Mouse (Mus musculus) limb, embryonic 11.5 days (tissue): ENCODE measurements around the gene Mrgpra4. TPM values are rescaled to one million over a fixed set of nuclear protein-coding genes. Genes with fewer than 3 reads are reported as not detected.

Experiments used
- ATAC-seq: fragments of 200-750 bp; cut with Nextera tagmentation; 2 replicates; pipeline ENCODE4 v1.8.0; 2017; ENCODE audit warnings: low read depth; ENCODE audit not compliant: insufficient number of reproducible peaks, low FRiP score, low TSS enrichment
- DNase-seq: peaks from one replicate; pipeline ENCODE4 v3.0.0-alpha.2; 2015; ENCODE audit warnings: low spot score
- H3K27ac ChIP-seq: fragments of 300-500 bp; sonication (generic); replicated peaks from 2 replicates; pipeline ENCODE4 v1.5.1; 2014; ENCODE audit warnings: low read depth, mild to moderate bottlenecking, low read length
- H3K27me3 ChIP-seq: fragments of 300-500 bp; sonication (generic); 2 replicates; pipeline ENCODE4 v1.6.1; 2014; ENCODE audit warnings: mild to moderate bottlenecking, low read length, mixed read lengths; ENCODE audit not compliant: control insufficient read depth, insufficient read depth
- H3K36me3 ChIP-seq: fragments of 300-500 bp; sonication (generic); 2 replicates; pipeline ENCODE4 v1.6.1; 2014; ENCODE audit warnings: mild to moderate bottlenecking, low read length, moderate library complexity, mixed read lengths; ENCODE audit not compliant: control insufficient read depth, insufficient read depth
- H3K4me1 ChIP-seq: fragments of 300-500 bp; sonication (generic); 2 replicates; pipeline ENCODE4 v1.6.1; 2014; ENCODE audit warnings: low read length, mixed read lengths; ENCODE audit not compliant: control insufficient read depth, insufficient read depth
- H3K4me2 ChIP-seq: fragments of 300-500 bp; sonication (generic); 2 replicates; pipeline ENCODE4 v1.6.1; 2014; ENCODE audit warnings: low read depth, mild to moderate bottlenecking, moderate library complexity; ENCODE audit not compliant: severe bottlenecking
- H3K4me3 ChIP-seq: fragments of 300-500 bp; sonication (generic); 2 replicates; pipeline ENCODE4 v1.5.1; 2014; ENCODE audit warnings: low read depth, low read length
- H3K9ac ChIP-seq: fragments of 300-500 bp; sonication (generic); 2 replicates; pipeline ENCODE4 v1.6.1; 2014; ENCODE audit warnings: mild to moderate bottlenecking, low read length
- H3K9me3 ChIP-seq: fragments of 300-500 bp; sonication (generic); 2 replicates; pipeline ENCODE4 v1.6.1; 2016; ENCODE audit warnings: low read length; ENCODE audit not compliant: control insufficient read depth
- WGBS: fragments of 180-500 bp; shearing (Covaris S2); extraction: QIAGEN DNeasy Blood & Tissue Kit; methylation state at CpG from one replicate; pipeline ENCODE4 v1.1.7; 2014; 5-methylcytosine and 5-hydroxymethylcytosine counted together
- polyA plus RNA-seq: library from polyadenylated mRNA; unstranded; fragments of >200 nt; fragmentation: Nextera tagmentation; extraction: Ambion mirVana; gene quantifications from 2 replicates; pipeline ENCODE4 v1.2.1, GENCODE M21; 2014

Mrgpra4 gene
- polyA plus RNA-seq, result not detected in 2 replicates

- no peak for ATAC-seq
- no peak within 1 kb of the TSS for H3K4me3 ChIP-seq
These were observed at the start of gene Mrgpra4 for GRCm38 (mm10) chr7:47981995-47982394. TSS of gene Mrgpra4 (minus strand) at chr7:47982095.

GRCm38 (mm10) chr7:48027497-48027896 lies 45.6 kb upstream of the Mrgpra4 start, which contains the start of gene Mrgprx1:
TSS of gene Mrgprx1 (minus strand) at chr7:48027597.
- Histone ChIP-seq H3K4me1 (no peaks in the 10 kb centered on the region), H3K4me3 (no peak within 1 kb of the TSS), H3K36me3 (no peaks in the 10 kb centered on the region), H3K9me3 (no peaks in the 10 kb centered on the region), H3K4me2 (no peak within 1 kb of the TSS), H3K27ac (no peak within 1 kb of the TSS), H3K9ac (no peak within 1 kb of the TSS), H3K27me3 (no peaks in the 10 kb centered on the region)
- WGBS, result 88% methylated on average over 3 of the region's 3 CpGs
- ATAC-seq, result no peak
- DNase-seq, result no peak

More at GRCm38 (mm10) chr7:47981995-47982394, at the start of gene Mrgpra4:
- no peaks in the 10 kb centered on the region for H3K4me1 ChIP-seq
- H3K36me3 ChIP-seq, result no peaks in the 10 kb centered on the region
- H3K27ac ChIP-seq, result no peak within 1 kb of the TSS
- H3K27me3 ChIP-seq, result no peaks in the 10 kb centered on the region
- H3K9me3 ChIP-seq, result no peaks in the 10 kb centered on the region
- no peak within 1 kb of the TSS for H3K4me2 ChIP-seq
- DNase-seq, result no peak
- H3K9ac ChIP-seq, result no peak within 1 kb of the TSS
- 88% methylated on average over 1 of the region's 1 CpGs for WGBS

GRCm38 (mm10) chr7:48017874-48018273 lies 36.0 kb upstream of the Mrgpra4 start:
- no peak overlapping the region for H3K4me2 ChIP-seq
- DNase-seq, result no peak
- H3K9me3 ChIP-seq, result no peaks in the 10 kb centered on the region; the same call in 1 of the 2 replicates
- no peak overlapping the region for H3K9ac ChIP-seq
- no peaks in the 10 kb centered on the region for H3K27me3 ChIP-seq
- ATAC-seq, result no peak
- WGBS, result 51% methylated on average over 2 of the region's 2 CpGs
- no peaks in the 10 kb centered on the region for H3K4me1 ChIP-seq
- H3K4me3 ChIP-seq, result no peak overlapping the region
- H3K36me3 ChIP-seq, result no peaks in the 10 kb centered on the region
- H3K27ac ChIP-seq, result no peak overlapping the region

GRCm38 (mm10) chr7:47995689-47996088 lies 13.8 kb upstream of the Mrgpra4 start:
- WGBS, result 79% methylated on average over 3 of the region's 3 CpGs
- no peak overlapping the region for H3K4me2 ChIP-seq

GRCm38 (mm10) chr7:47986752-47987151 lies 4.9 kb upstream of the Mrgpra4 start:
- H3K4me3 ChIP-seq, result no peak overlapping the region
- H3K4me1 ChIP-seq, result no peaks in the 10 kb centered on the region
- 67% methylated on average over 1 of the region's 1 CpGs for WGBS
- peak; percentile 21 for DNase-seq
- no peak for ATAC-seq
- H3K9me3 ChIP-seq, result no peaks in the 10 kb centered on the region
- H3K9ac ChIP-seq, result no peak overlapping the region
- no peaks in the 10 kb centered on the region for H3K27me3 ChIP-seq
- no peak overlapping the region for H3K27ac ChIP-seq
- H3K4me2 ChIP-seq, result no peak overlapping the region
- no peaks in the 10 kb centered on the region for H3K36me3 ChIP-seq

More at GRCm38 (mm10) chr7:47995689-47996088, 13.8 kb upstream of the Mrgpra4 start:
- H3K27me3 ChIP-seq, result no peaks in the 10 kb centered on the region
- no peak for ATAC-seq
- no peak overlapping the region for H3K4me3 ChIP-seq
- no peak overlapping the region for H3K9ac ChIP-seq
- H3K9me3 ChIP-seq, result no peaks in the 10 kb centered on the region
- DNase-seq, result no peak
- no peaks in the 10 kb centered on the region for H3K4me1 ChIP-seq
- H3K36me3 ChIP-seq, result no peaks in the 10 kb centered on the region
- no peak overlapping the region for H3K27ac ChIP-seq

Other genes with a start within 250 kb of the Mrgpra4 start
- not detected in 2 replicates for gene Mrgprx1, start 45.5 kb upstream of the Mrgpra4 start, polyA plus RNA-seq
- not detected in 2 replicates for gene Mrgprb5, start 186.9 kb upstream of the Mrgpra4 start, polyA plus RNA-seq
- not detected in 2 replicates for gene Mrgprb4, start 217.2 kb upstream of the Mrgpra4 start, polyA plus RNA-seq